Mouse (Mus musculus): ENCODE data around the gene Unc5b. TPM values are rescaled to one million over a fixed set of nuclear protein-coding genes. Genes with fewer than 3 reads are reported as not detected.

Unc5b gene
- total RNA-seq, 2 experiments from 2014 or later: not detected

DNA sequence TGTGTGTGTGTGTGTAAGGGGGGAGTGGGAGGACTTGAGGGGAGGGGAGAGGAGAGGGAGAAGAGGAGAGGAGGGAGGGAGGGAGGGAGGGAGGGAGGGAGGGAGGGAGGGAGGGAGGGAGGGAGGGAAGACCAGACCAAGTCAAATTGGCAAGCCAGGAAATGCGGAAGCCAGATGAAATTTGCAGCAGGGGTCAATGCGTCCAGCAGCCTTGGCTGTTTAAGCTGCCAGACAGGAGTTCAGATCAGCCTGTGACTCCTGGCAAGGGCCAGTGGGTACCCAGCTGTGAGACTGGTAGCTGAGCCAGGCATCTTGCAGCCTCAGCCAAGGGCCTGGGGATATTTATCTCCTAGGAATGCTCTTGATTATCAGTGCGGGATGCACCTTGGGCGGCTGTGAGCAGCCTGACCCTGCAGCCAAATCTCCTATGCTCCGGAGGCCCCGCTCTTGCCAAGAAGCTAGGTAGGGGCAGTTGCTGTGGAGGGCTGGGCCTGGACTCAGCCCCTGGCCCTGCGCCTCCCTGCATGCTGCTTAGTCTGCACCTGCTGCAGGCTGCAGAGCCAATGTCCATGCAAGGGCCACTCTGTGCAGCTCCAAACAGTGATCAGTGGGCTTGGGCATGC is 9.5 kb downstream of the Unc5b start:
- ATAC-seq (replicated peaks; ENCODE audit: poor library complexity, severe bottlenecking): no peak

DNA sequence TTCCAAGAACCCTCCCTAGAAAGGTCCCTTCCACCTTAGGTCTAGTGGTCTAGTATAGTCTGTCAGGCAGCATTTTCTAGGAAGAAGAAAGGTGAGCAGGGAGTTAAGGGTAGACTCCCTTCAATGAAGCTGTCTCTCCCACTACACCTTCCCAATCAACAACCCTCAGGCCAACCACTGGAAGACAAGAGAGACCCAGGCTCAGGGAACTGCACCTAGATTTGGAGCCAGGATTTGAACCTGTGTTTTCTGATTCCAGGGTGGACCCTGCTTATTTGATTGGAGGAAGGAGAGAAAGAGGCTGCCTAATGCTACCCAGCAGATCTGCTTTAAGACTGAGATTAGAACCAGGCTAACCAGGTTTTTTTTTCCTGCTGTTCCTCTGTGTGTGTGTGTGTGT is 10.1 kb downstream of the Unc5b start:
- no peak for ATAC-seq (replicated peaks; ENCODE audit: poor library complexity, severe bottlenecking)

DNA sequence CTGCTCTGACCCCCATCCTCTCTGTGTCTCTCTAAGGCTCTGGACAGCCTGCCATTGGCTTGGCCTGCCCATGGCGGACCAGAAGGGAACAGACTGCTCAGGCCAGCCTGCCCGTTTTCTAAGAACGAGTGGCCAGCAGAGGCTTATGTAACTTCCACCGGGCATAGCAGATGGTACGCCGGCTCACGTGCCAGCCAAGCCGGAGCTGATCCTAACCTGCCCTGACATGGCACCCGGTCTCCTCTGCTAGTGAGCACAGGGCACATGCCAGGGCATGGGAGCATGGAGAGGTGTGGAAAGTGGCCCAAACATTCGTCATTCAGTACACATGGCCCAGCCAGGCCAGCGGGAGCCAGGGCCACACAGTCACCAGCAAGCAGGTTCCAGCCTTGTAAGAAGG is 10.8 kb downstream of the Unc5b start:
- no peak for ATAC-seq (replicated peaks; ENCODE audit: poor library complexity, severe bottlenecking)

DNA sequence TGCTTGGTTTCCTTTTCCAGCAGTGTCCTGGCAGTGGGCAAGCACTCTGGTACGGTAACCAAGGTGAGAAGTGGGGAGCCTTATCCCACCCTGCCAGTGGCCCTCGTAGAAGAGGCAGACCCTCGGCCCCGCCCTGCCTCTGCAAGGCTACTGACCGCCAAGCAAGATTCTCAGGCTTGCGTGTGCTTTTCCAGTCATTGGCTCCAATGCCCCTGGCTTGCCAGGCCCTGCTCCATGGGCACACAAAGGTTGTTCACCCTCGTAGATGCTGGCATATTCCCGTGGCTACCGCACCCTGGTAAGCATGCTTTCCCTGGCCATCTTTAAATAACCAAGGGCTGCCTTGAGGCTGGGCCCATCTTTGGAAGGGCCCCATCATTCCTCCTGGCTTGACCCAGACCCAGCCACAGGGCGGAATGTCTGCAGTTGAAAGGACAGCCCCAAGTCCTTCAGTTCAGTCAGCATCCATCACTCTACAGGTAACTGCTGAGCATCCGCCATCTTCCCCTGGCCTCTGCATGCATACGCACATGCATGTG is 11.7 kb downstream of the Unc5b start:
- ATAC-seq (replicated peaks; ENCODE audit: poor library complexity, severe bottlenecking): no peak

DNA sequence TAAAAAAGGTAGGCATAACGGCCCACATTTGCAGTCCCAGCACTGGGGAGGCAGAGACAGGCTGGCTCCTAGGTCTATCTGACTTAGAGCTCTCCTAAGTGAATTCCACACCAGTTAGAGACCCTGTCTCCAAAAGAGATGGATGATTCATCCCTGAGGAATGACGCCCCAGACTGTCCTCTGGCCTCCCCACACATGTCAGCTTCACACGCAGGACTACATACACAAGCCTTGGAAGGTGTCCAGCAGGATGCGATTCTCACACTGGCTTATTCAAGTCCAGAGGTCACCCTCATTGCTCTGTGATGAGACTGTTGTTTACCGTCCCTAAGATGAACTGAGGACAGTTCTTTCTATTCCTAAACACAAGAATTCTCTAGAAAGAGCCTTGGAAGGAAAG is 12.2 kb downstream of the Unc5b start:
- no peak for ATAC-seq (replicated peaks; ENCODE audit: poor library complexity, severe bottlenecking)

DNA sequence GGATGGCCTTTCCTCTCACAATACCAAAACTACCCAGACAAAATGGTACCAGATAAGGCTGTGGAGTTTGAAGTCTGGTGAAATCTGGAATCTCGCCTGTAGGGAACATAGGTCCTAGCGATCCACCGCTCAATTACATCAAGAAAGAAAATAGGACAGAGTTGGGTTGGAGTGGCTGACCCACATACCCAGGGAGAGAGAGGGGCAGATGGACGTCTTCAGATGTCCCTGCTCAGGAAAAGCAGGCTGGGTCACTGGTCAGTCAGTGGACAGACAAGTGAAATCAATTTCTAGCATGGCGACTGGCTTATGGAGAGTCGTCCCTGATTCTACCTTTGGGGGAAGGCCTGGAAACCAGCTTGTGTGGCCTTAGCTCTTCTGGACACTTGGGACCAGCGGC is 12.7 kb downstream of the Unc5b start:
- ATAC-seq (replicated peaks; ENCODE audit: poor library complexity, severe bottlenecking): no peak

DNA sequence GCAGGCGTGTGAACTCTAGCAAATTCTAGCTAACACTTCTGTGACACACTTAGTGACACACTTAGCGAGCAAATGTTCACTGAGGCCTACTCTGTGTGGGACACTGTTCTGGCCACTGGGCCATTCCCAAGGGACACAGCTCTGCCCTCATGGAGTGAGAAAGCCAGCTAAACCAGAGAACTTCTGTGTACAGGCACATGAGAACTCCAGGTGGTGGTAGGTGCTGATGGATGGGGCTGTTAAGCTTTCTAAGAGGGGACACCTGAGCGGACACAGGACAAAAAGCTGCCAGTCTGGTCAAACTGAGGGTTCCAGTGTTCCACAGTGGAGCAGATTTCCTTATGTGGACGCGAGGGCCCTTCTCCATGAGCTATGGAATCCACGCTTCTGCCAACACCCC is 13.5 kb downstream of the Unc5b start:
- no peak for ATAC-seq (replicated peaks; ENCODE audit: poor library complexity, severe bottlenecking)

DNA sequence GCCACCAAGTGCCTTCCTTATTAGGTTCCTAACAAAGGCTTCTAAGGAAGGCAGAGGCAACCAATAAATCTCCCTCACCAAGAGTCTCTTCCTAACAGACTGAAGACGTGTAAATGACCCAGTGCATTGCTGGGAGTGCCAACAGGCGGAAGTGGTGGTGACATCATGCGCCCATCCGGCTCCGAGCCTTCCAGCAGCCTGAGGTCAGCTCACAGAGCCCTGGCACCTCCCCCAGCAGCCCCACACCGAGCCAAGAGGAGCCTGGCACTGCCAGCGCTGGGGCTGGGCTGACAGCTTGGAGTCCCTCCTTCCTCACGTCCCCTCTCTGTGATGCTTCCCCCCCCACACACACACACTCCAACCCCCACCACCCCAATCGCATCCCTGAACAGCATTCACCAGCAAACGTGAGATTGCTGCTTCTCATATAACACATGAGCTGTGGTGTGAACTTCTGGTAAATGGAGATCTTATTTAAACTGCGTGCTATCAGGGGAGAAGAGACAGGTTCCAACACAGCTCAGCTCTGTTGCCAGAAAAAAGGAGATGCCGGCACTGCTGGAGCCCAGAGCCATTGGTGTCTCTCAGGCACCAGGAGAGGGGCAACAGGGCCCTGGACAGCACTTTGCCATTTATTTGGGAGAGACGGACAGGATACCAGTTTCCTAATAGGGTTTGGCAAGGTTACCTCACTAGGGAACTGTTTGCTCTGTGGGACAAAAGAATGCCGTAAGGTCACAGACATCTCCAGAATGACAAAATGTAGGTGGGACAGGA is 14.3 kb downstream of the Unc5b start:
- ATAC-seq (replicated peaks; ENCODE audit: poor library complexity, severe bottlenecking): peak; percentile 97

DNA sequence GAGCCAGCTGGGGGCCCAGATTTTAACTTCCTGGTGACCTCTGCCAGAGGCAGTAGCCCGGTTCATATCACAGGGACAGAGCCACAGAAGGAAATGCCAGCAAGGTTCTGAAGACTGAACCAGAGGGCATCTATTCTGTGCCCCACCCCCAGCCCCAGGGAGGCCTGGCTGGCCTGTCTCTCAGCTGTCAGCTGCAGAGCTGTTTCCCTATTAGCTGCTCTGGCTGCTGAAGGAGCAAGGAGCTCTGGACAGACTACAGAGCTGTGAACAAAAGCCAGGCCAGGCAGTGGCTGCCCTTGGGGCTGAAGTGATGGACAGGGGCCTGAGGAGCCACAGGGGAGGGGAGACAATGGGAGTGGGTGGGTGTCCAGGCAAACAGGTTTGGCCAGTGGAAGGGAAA is 15.5 kb downstream of the Unc5b start:
- no peak for ATAC-seq (replicated peaks; ENCODE audit: poor library complexity, severe bottlenecking)

DNA sequence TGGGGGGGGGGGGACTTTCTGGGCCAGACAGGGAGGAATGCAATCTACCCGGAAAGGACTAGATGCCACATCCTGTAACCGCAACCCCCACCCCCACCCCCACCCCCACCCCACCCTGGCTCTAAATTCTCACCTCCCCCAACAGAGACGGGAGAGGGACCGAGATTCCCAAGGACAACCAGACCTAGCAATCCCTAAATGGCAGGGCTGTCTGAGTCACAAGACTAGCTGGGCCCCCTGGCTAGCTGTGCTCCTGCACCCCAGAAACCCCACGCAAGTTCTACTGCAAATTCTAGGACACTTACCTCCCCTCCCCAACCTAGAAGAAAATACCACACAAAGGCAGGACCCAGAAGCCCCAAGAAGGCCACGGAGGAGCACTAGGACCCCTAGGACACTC is 16.3 kb downstream of the Unc5b start:
- no peak for ATAC-seq (replicated peaks; ENCODE audit: poor library complexity, severe bottlenecking)

DNA sequence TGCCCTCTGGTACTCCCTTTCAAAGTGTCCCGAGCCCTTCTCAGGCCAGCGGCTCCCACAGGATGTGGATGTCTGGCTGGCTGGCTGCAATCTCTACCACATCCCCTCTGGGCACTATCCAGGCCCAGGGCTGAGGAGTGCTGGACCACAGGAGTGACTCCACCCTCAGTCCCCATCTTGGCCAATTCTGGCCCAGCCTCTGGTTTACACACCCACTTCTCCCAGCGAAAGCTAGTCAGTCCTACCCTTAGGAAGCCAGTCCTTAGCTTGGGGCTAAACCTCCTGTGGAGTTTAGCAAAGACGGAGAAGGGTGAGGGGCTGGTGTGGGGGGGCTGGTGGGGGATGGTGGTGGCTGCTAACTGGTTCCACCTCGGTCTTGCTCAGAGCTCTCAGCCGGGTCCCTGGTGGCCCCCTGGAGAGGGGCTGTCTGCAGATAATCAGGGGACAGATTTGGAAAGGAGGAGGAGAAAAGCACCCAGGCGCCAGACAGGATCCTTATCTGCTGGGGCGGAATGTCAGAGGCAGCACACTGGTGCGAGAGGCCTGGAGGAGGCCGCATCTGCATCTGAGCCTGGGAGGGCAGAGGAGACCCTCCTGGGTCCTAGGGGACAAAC is 16.8 kb downstream of the Unc5b start:
- peak; percentile 52 for ATAC-seq (replicated peaks; ENCODE audit: poor library complexity, severe bottlenecking)

DNA sequence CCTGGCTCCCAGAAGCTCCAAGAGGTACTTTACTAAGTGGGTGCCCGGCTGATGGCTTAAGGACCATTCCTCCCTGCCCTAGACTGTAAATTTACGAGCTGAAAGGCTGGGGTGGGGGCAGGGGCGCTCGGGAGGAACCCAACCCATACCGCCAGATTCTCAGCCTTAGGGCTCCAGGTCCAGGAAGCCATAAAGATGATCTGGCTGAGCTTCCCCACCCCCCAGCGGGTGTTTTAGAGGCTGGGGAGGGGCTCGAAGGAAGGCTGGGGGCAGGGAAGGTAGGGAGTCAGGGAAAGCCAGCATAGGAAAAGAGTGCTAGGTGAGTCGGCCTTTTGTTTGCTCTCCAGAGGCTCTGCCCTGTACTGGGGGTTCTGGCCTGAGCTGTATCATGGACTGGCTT is 17.8 kb downstream of the Unc5b start:
- no peak for ATAC-seq (replicated peaks; ENCODE audit: poor library complexity, severe bottlenecking)

DNA sequence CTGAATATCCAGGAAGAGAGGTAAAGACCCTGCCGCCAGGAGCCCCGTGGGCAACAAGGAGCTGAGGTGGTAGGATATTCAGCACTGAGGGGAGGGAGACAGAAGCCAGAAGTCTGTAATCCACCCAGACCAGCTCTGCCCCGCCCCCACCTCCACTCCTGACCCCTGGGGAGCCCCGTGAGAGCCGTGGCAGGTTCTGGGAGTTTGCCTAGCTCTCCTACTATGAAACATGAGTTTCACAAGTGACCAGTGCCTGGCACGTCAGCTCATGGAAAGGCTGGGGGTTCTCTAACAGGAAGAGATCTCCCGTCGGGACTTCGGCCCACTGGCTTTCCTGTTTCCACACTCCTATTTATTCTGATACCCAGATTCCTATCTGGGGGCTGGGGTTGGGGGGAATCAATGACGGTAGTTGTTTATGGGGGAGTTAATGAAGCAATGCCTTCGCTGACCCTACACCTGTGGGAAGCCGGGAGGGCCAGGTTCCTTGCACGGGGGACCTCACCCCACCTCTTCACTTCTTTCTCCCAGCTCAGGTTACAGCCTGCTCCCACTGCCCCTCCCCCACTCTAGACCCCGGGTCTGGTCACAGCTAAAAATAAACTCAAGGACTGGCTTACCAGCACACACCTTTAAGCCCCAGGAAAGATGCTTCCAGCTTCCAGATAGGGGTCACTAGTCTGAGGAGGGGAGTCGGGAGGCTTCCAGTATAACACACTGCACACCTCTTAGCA is 19.4 kb downstream of the Unc5b start:
- ATAC-seq (replicated peaks; ENCODE audit: poor library complexity, severe bottlenecking): no peak

DNA sequence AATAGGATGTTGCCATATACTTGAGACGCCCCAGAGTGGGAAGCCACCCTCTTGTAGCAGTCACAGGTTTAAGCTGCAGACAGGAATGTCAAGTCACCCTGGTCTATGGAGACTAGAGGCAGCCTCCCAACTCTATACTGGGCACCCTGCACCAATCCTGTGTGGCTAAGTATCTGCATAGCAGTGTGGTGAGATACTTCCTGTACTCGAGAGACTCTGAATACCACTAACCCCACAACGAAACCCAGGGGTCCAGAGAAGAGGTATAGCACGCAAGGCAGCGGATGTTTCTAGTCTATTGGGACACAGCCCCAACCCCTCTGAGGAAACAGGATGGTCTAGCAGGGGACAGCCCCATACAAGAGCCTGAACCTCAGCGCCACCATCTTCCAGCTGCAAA is 22.9 kb downstream of the Unc5b start:
- peak; percentile 90 for ATAC-seq (replicated peaks; ENCODE audit: poor library complexity, severe bottlenecking)

DNA sequence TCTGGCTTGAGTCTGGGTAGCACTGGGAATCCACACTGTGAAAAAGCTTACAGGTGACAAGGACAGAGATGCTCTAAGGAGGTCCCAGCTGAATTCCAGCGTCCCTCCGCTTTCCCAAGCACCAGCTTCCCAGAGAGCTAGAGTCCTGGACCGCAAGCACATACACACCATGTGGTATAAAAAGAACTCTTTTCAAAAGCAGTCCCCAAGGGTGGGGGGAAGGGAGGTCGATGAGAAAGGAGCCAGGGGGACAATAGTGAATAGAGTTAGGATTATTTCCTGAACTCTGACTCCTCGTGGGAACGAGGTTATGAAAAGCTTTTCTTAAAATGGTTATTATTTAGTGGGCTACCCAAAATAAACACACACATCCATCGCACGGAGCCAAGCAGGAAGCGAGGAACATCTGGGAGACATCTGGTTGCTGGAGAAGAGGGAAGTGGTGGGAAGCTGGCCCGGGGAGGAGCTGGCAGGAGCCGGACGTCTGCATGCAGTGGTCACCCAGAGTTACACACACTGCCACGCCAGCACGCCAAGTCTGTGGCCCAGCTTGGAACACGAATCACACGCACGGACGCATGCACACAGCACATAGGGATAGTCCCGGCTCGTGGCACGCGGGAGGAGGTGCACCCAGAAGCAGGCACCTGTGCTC is 23.7 kb downstream of the Unc5b start:
- peak; percentile 47 for ATAC-seq (replicated peaks; ENCODE audit: poor library complexity, severe bottlenecking)

DNA sequence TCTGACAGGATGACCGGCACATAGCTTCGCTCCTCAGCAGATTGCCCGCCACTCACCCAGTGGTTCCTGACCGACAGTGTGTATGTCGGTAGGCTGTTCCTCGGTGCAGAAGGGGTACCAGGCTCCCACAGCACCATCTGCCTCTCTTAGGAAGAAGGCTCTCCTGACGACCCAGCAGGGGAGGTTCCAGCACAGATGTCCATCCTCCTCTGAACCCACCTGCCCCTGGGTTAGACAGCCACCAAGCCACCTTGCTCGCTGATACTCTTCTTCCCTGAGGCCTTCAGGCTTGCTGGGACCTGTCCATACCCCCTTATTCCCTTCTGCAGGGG is 25.2 kb downstream of the Unc5b start:
- ATAC-seq (replicated peaks; ENCODE audit: poor library complexity, severe bottlenecking): no peak

DNA sequence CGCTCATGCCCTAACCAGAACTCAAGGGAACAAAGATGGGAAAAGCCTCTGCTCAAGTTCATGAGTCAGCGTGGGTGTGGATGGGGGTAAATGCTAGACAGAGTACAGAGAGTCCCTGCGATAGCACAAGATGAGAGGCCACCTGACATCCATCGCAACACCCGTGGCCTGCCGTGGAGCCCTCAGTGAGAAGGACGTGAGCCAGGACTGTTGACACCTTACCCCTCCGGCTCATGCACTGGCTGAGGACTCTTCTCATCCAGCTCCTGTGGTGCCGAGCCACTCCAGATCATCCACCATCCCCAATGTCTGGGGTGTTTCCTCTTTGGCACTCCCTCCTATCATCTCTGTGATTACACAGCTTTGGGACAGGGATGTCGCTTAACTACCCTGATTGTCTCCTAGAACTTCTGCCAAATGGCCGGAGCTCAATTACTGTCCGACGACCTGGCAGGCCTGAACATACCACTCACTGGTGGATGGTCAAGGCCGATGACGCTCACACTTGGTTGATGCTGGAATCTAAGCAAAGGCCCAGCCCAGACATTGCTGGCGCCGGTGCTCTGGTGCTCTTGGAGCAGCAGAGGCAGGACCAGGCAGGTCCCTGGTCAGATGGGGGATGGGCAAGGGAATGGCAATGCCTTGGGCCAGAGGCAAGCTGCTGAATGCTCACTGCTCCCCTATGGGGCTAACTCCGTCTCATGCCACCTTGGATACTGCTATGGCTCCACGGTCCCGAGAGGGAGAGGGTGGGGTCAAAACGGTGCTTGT is 25.8 kb downstream of the Unc5b start:
- no peak for ATAC-seq (replicated peaks; ENCODE audit: poor library complexity, severe bottlenecking)

DNA sequence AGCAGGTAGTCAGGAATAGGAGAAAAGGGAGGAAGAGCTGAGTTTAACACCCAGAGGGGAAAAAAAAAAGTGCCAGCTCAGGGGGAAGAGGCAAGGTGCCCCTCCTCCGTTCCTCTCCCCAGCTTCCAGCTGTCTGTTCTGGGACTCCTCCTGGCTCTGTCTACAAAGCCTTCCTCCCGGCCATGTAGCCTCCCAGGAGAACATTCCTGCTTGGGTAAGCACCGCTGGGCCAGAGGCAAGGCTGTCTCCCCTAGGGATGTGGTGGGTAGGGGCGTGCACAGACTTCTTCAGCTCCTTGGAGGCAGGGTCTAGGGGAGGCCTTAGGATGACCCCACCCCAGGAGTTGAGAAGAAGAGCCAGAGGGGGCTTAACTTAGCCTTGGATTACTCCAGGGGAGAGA is 26.5 kb downstream of the Unc5b start:
- ATAC-seq (replicated peaks; ENCODE audit: poor library complexity, severe bottlenecking): no peak

DNA sequence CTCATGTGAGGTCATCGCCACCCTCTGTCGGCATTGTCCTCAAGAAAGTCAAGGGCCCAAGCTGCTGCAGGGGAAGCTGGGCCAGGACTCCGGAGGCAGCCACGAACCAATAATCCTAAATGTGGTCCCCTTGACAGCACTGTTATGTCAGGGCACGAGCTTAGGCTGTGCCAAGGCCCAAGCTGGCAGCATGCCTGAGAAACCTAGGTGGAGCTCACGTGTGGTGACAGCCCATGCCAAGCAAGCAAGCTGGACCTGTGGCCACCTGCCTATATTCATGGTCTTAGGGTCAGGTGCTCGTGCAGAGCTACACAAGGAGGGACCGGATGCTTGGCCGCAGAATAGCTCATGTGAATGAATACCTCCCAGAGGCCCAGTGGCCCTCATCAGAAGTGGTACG is 27.4 kb downstream of the Unc5b start:
- ATAC-seq (replicated peaks; ENCODE audit: poor library complexity, severe bottlenecking): no peak

DNA sequence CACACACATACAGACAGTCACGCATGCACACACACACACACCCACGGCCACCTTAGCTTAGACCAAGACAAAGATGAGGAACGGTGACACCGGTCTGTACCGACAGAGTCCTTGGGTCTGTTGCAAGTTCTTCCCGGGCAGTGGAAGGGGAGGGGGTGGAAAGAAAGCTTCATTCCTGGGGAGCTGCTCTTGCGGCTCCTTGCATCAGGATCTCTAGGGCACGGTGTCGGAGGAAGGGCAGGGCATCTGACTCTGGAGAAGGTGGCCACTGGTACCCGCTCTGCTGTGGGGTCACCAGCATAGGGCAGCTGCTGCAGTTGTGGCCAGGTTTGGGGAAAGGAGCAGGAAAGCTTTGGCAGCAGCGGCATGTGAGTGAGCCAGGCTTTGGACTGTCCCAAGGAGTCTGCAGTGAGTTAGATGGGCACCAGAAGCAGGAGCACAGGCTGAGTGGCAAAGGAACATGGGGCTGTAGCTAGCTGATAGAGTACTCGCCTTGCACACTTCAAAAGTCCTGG is 29.4 kb downstream of the Unc5b start:
- ATAC-seq (replicated peaks; ENCODE audit: poor library complexity, severe bottlenecking): no peak
